Mouse (Mus musculus) stomach, postnatal 0 days (tissue): ENCODE measurements around the gene Nckap1l.

Experiments used
- CTCF ChIP-seq: IDR thresholded peaks from 2 replicates; pipeline ENCODE4 v1.5.1; 2016; ENCODE audit warnings: antibody characterized with exemption, low read depth, mild to moderate bottlenecking, moderate library complexity
- EP300 ChIP-seq: optimal IDR thresholded peaks from 2 replicates; pipeline ENCODE3; 2016; ENCODE audit warnings: antibody characterized with exemption

DNA sequence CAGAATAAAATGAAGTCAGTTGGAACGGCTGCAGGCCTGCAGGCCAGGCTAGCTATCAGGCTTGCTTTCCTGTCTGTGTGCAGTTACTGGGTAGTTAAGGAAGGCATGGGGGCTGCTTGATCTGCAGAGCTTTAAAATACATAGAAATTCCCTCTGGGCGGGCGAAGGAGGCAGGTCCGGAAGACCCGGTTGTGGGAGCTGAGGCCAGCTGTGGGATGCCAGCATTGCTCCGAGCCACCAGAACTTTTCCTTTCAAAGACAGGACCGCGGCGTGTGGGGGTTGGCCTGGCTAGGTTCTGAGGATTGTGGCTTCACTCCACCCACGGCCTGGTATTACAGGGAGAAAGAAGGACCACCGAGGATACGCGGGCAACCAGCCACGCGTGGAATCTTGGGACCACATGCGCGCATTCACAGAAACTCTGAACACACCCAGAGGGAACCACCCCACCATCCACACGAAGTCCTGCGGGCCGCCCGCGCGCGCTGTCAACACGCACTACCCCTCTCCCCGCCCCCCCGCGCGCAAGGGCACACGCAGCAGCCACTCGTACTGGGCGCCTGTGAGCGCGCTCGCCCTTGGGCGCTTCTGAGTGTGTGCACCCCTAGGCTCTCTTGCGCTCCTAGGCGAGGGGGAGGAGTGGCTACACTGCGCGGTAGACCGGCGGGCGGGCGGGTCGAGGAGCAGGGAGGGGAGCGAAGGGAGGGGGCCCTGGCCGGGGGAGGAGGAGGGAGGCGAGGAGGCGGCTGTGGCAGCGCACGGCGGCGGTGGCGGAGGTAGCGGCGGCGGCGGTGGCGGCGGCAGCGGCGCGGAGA, 49.0 kb downstream of the Nckap1l start, which contains the start of gene Pde1b:
- no peak for TF ChIP-seq EP300
- TF ChIP-seq CTCF, result peak; percentile 15; the same call in 1 of the 2 replicates
